Mouse (Mus musculus): ENCODE measurements around the gene Capza1.
"Not testable (repeated sequence)": the region's sequence is repeated elsewhere in the genome, so short reads cannot be mapped to it uniquely, and the experiment has no call there.

Capza1 gene

GRCm38 (mm10) chr3:104863786-104864650 lies at the start of gene Capza1, which contains the start of gene St7l:
TSS of gene Capza1 (minus strand) at chr3:104864505.
TSS of gene St7l (plus strand) at chr3:104864005.
- peak; percentile 88 to 90 for DNase-seq

GRCm38 (mm10) chr3:104909195-104909594 lies 44.9 kb upstream of the Capza1 start:
- no peak for DNase-seq

- no peak for DNase-seq
These were observed 41.7 kb upstream of the Capza1 start for GRCm38 (mm10) chr3:104906007-104906406.

- DNase-seq = no peak
These were observed 41.1 kb upstream of the Capza1 start for GRCm38 (mm10) chr3:104905389-104905788.

- DNase-seq = no peak
These were observed 36.8 kb upstream of the Capza1 start for GRCm38 (mm10) chr3:104901154-104901553.

GRCm38 (mm10) chr3:104896141-104896540 lies 31.8 kb upstream of the Capza1 start:
- no peak for DNase-seq

- DNase-seq = no peak
These were observed 24.3 kb upstream of the Capza1 start for GRCm38 (mm10) chr3:104888585-104888984.

- no peak for DNase-seq
These were observed 5.3 kb upstream of the Capza1 start for GRCm38 (mm10) chr3:104869611-104870010.

GRCm38 (mm10) chr3:104866674-104867073 lies 2.4 kb upstream of the Capza1 start:
- not testable (repeated sequence) for DNase-seq

GRCm38 (mm10) chr3:104865341-104865788 lies 1.1 kb upstream of the Capza1 start:
- DNase-seq = peak in 1 of 2 experiments; percentile 82

- DNase-seq = peak; percentile 88 to 91
These were observed 491 bp upstream of the Capza1 start for GRCm38 (mm10) chr3:104864651-104865340.

- no peak for DNase-seq
These were observed 5.7 kb downstream of the Capza1 start for GRCm38 (mm10) chr3:104858560-104858959.

- peak; percentile 18 to 22 for DNase-seq
These were observed 8.2 kb downstream of the Capza1 start for GRCm38 (mm10) chr3:104856106-104856505.

- no peak for DNase-seq
These were observed 9.4 kb downstream of the Capza1 start for GRCm38 (mm10) chr3:104854866-104855265.

- DNase-seq = no peak
These were observed 9.8 kb downstream of the Capza1 start for GRCm38 (mm10) chr3:104854465-104854864.

GRCm38 (mm10) chr3:104846601-104847000 lies 17.7 kb downstream of the Capza1 start:
- DNase-seq = no peak

- no peak for DNase-seq
These were observed 23.3 kb downstream of the Capza1 start for GRCm38 (mm10) chr3:104841049-104841448.

GRCm38 (mm10) chr3:104835797-104836196 lies 28.5 kb downstream of the Capza1 start:
- no peak for DNase-seq

GRCm38 (mm10) chr3:104822413-104822812 lies 41.9 kb downstream of the Capza1 start:
- no peak for DNase-seq

- no peak for DNase-seq
These were observed 43.9 kb downstream of the Capza1 start for GRCm38 (mm10) chr3:104820426-104820825.

- no peak for DNase-seq
These were observed 45.6 kb downstream of the Capza1 start for GRCm38 (mm10) chr3:104818749-104819134.

GRCm38 (mm10) chr3:104817991-104818748 lies 46.1 kb downstream of the Capza1 start, which contains the start of gene Mov10:
TSS of gene Mov10 (minus strand) at chr3:104818563.
- peak; percentile 67 to 72 for DNase-seq

GRCm38 (mm10) chr3:104817481-104817990 lies 46.8 kb downstream of the Capza1 start:
- no peak for DNase-seq

Data from B cell, adult 2 months (primary cell).